Mouse (Mus musculus) CH12.LX (cell line): ENCODE measurements at regions not wholly inside any gene's neighbourhood (a gene's known extent, or its start where the extent isn't known, plus 50 kb on each side); places are given as distances from the start of the nearest gene placed in this dataset.

ENCODE experiments used
- DNase-seq: peaks from one replicate; pipeline ENCODE4 v3.0.0-alpha.2; 2013; ENCODE audit errors: extremely low read depth
- H3K27ac ChIP-seq: 2 replicates; pipeline ENCODE4 v1.5.1; 2012; ENCODE audit warnings: low read depth, mild to moderate bottlenecking, control low read depth, moderate library complexity; ENCODE audit not compliant: insufficient read depth
- H3K27me3 ChIP-seq: replicated peaks from 2 replicates; pipeline ENCODE3; 2012; ENCODE audit warnings: inconsistent platforms
- H3K36me3 ChIP-seq, 2 experiments: replicated peaks in 1 of 2; 2 replicates each; pipeline versions ENCODE3 to v1.6.1; 2012; ENCODE audit warnings: inconsistent platforms in 1 of 2, low read length in 1 of 2, mild to moderate bottlenecking in 1 of 2, mixed read lengths in 1 of 2, moderate library complexity in 1 of 2; ENCODE audit not compliant: control insufficient read depth in 1 of 2, insufficient read depth in 1 of 2
- H3K4me1 ChIP-seq, 2 experiments: 2 replicates each; pipeline ENCODE4 v1.6.1; 2012; ENCODE audit warnings: inconsistent platforms in 1 of 2, moderate library complexity in 1 of 2; ENCODE audit not compliant: insufficient read depth in 2 of 2, control insufficient read depth in 1 of 2
- H3K4me2 ChIP-seq: 2 replicates; pipeline ENCODE4 v1.6.1; 2012; ENCODE audit warnings: low read depth, mild to moderate bottlenecking, control low read depth; ENCODE audit not compliant: poor library complexity, insufficient read depth, severe bottlenecking
- H3K4me3 ChIP-seq, 3 experiments: fragments of 150-350 bp in 1 of 3; sonication (generic) in 1 of 3; replicated peaks in 1 of 3; 2 replicates each; pipeline versions ENCODE3 to v1.5.1; 2011 to 2012; ENCODE audit warnings: low read depth in 2 of 3, low read length in 2 of 3, mild to moderate bottlenecking in 2 of 3, moderate library complexity in 2 of 3, control low read depth in 1 of 3, improper control_type of control experiment in 1 of 3, inconsistent platforms in 1 of 3, mixed read lengths in 1 of 3; ENCODE audit not compliant: poor library complexity in 1 of 3
- H3K79me2 ChIP-seq: replicated peaks from 2 replicates; pipeline ENCODE4 v1.6.1; 2012; ENCODE audit warnings: mild to moderate bottlenecking, moderate library complexity; ENCODE audit not compliant: control insufficient read depth, poor library complexity, insufficient read depth, severe bottlenecking; ENCODE audit errors: extremely low read depth
- H3K9ac ChIP-seq: 2 replicates; pipeline ENCODE4 v1.6.1; 2012; ENCODE audit warnings: low read depth, mild to moderate bottlenecking, control low read depth, moderate library complexity; ENCODE audit not compliant: insufficient read depth
- H3K9me3 ChIP-seq: replicated peaks from 2 replicates; pipeline ENCODE3; 2012; ENCODE audit warnings: low read length, inconsistent platforms, mixed read lengths
- BHLHE40 ChIP-seq: IDR thresholded peaks from 2 replicates; pipeline ENCODE4 v1.6.1; 2011; ENCODE audit warnings: mild to moderate bottlenecking, low read depth, low read length, improper control_type of control experiment
- CHD1 ChIP-seq: IDR thresholded peaks from 2 replicates; pipeline ENCODE4 v1.6.1; 2012; ENCODE audit warnings: low read depth, low read length, improper control_type of control experiment, inconsistent platforms
- GABPA ChIP-seq: IDR thresholded peaks from 2 replicates; pipeline ENCODE4 v1.6.1; 2012; ENCODE audit warnings: low read depth, low read length, improper control_type of control experiment, inconsistent platforms; ENCODE audit not compliant: insufficient replicate concordance
- KAT2A ChIP-seq: IDR thresholded peaks from 2 replicates; pipeline ENCODE4 v1.6.1; 2012; ENCODE audit warnings: low read length, improper control_type of control experiment, inconsistent platforms; ENCODE audit not compliant: insufficient replicate concordance
- MAFK ChIP-seq: IDR thresholded peaks from 2 replicates; pipeline ENCODE4 v1.6.1; 2011; ENCODE audit warnings: low read length, improper control_type of control experiment; ENCODE audit not compliant: insufficient replicate concordance
- MAX ChIP-seq: IDR thresholded peaks from 2 replicates; pipeline ENCODE4 v1.6.1; 2011; ENCODE audit warnings: low read length, improper control_type of control experiment
- MXI1 ChIP-seq: IDR thresholded peaks from 2 replicates; pipeline ENCODE4 v1.6.1; 2011; ENCODE audit warnings: mild to moderate bottlenecking, low read depth, low read length, improper control_type of control experiment
- PAX5 ChIP-seq: IDR thresholded peaks from 2 replicates; pipeline ENCODE4 v1.6.1; 2012; ENCODE audit warnings: low read length, inconsistent platforms, mixed read lengths
- POLR2A ChIP-seq: IDR thresholded peaks from 2 replicates; pipeline ENCODE4 v1.6.1; 2011; ENCODE audit warnings: low read depth, mild to moderate bottlenecking, improper control_type of control experiment, low read length
- SMC3 ChIP-seq: IDR thresholded peaks from 2 replicates; pipeline ENCODE4 v1.6.1; 2011; ENCODE audit warnings: low read depth, low read length, improper control_type of control experiment
- TCF12 ChIP-seq: IDR thresholded peaks from 2 replicates; pipeline ENCODE4 v1.6.1; 2014; ENCODE audit warnings: low read depth, mild to moderate bottlenecking, inconsistent platforms, low read length, improper control_type of control experiment
- USF1 ChIP-seq: IDR thresholded peaks from 2 replicates; pipeline ENCODE4 v1.6.1; 2014; ENCODE audit warnings: low read depth, mild to moderate bottlenecking, inconsistent platforms, low read length, improper control_type of control experiment
- ZC3H11A ChIP-seq: IDR thresholded peaks from 2 replicates; pipeline ENCODE4 v1.6.1; 2012; ENCODE audit warnings: low read depth, mild to moderate bottlenecking, inconsistent platforms, low read length, improper control_type of control experiment
- ZMIZ1 ChIP-seq: IDR thresholded peaks from 2 replicates; pipeline ENCODE4 v1.6.1; 2012; ENCODE audit warnings: low read depth, mild to moderate bottlenecking, inconsistent platforms, low read length, improper control_type of control experiment
- ZNF384 ChIP-seq: IDR thresholded peaks from 2 replicates; pipeline ENCODE4 v1.6.1; 2012; ENCODE audit warnings: low read depth, low read length, improper control_type of control experiment, inconsistent platforms
- dilution Hi-C: fragments of 300-500 bp; cut with MboI; formaldehyde crosslinking; loops from 2 replicates; pipeline ENCODE4 v1.14.3; 2020; ENCODE audit warnings: low sequenced_read_pairs; ENCODE audit not compliant: extremely low pct_unique_long_range_greater_than_20kb, extremely low pct_ligation_motif_present
- in situ Hi-C: fragments of 300-500 bp; cut with MboI; formaldehyde crosslinking; loops from 3 replicates; pipeline ENCODE4 v1.14.3; 2019; ENCODE audit warnings: low sequenced_read_pairs, low pct_ligation_motif_present, low pct_unique_long_range_greater_than_20kb, mixed read lengths

- Histone ChIP-seq H3K9me3 (no peaks in the 10 kb centered on the region), H3K9ac (no peak overlapping the region), H3K27ac (no peak overlapping the region), H3K36me3 (no peaks in the 10 kb centered on the region), H3K27me3 (peaks cover 77% of the 10 kb centered on the region), H3K4me2 (no peak overlapping the region), H3K4me3 (no peak overlapping the region), H3K4me1 (no peaks in the 10 kb centered on the region), H3K79me2 (no peaks in the 10 kb centered on the region)
- no peak for DNase-seq
- TF ChIP-seq BHLHE40: no peak
- no peak for TF ChIP-seq MAX
- no peak for TF ChIP-seq SMC3
- TF ChIP-seq GABPA: no peak
- no peak for TF ChIP-seq POLR2A
- no peak for TF ChIP-seq MAFK
- in situ Hi-C loops (no loop called here), dilution Hi-C loops (no loop called here)
Measured at GRCm38 (mm10) chr7:137750741-137751140, 313.3 kb downstream of the Glrx3 start.

- Histone ChIP-seq H3K9ac (no peak overlapping the region), H3K9me3 (no peaks in the 10 kb centered on the region), H3K79me2 (no peaks in the 10 kb centered on the region), H3K27ac (no peak overlapping the region), H3K4me3 (no peak overlapping the region), H3K27me3 (peaks cover 75% of the 10 kb centered on the region), H3K4me2 (no peak overlapping the region), H3K4me1 (no peaks in the 10 kb centered on the region), H3K36me3 (no peaks in the 10 kb centered on the region)
- dilution Hi-C loops (no loop called here), in situ Hi-C loops (no loop called here)
- no peak for DNase-seq
- TF ChIP-seq ZMIZ1 (no peak), MXI1 (no peak), ZC3H11A (no peak), CHD1 (no peak), BHLHE40 (no peak), USF1 (no peak), PAX5 (no peak), KAT2A (no peak), TCF12 (no peak), ZNF384 (no peak)
Measured at GRCm38 (mm10) chr7:137751151-137751859, 313.9 kb downstream of the Glrx3 start.

DNA sequence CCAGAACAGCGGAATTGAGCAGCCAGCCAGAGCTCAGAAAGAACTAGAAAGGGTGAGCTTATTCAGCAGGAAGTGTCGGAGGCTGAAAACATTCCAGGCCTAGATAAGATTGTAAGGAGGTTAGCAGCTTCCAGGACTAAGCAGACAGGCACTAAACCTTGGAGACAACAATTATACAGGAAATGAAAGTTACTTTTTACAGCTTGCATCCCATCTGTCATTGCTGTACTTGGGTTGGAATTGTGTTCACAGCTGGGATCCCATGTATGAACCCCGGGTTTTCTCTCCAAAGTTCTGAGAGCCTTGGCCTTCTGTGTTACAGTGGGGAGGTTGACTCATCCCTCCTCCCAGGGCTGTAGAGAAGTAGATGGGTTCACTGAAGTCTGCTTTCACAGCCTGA lies 328.5 kb downstream of the Glrx3 start:
- no peak overlapping the region for H3K4me2 ChIP-seq
- no peaks in the 10 kb centered on the region for H3K9me3 ChIP-seq
- peaks cover 71% of the 10 kb centered on the region for H3K27me3 ChIP-seq
- H3K27ac ChIP-seq: no peak overlapping the region
- H3K79me2 ChIP-seq: no peaks in the 10 kb centered on the region
- no peak overlapping the region for H3K4me3 ChIP-seq
- no peaks in the 10 kb centered on the region for H3K36me3 ChIP-seq
- no peak overlapping the region for H3K9ac ChIP-seq
- TF ChIP-seq MXI1: no peak
- dilution Hi-C loops: no loop called here
- in situ Hi-C loops: no loop called here
- H3K4me1 ChIP-seq: no peaks in the 10 kb centered on the region
- DNase-seq: no peak
